Mouse (Mus musculus): ENCODE measurements around the gene Itgb2l. TPM values are rescaled to one million over a fixed set of nuclear protein-coding genes. Genes with fewer than 3 reads are reported as not detected.
"Not testable (repeated sequence)": the region's sequence is repeated elsewhere in the genome, so short reads cannot be mapped to it uniquely, and the experiment has no call there.

The Itgb2l gene
- polyA plus RNA-seq, 1 experiment from 2014 or later, result not detected

DNA sequence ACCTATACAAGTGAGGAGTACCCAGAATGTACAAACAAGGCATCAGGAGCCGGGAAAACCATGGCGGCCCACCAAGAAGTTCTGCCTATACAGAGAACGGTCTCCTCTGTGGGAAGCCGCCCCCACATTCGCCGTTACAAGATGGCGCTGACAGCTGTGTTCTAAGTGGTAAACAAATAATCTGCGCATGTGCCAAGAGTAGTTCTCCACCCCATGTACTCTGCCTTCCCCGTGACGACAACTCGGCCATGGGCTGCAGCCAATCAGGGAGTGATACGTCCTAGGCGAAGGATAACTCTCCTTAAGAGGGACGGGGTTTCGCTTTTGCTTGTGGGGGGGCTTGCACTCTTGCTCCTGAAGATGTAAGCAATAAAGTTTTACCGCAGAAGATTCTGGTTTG lies 7.5 kb upstream of the Itgb2l start:
- H3K4me3 ChIP-seq (ENCODE audit: control insufficient read depth in 1 of 2, insufficient read depth in 1 of 2, low read depth in 1 of 2, low read length in 2 of 2); H3K36me3 ChIP-seq (ENCODE audit: control insufficient read depth, insufficient read depth, low read length); ATAC-seq (ENCODE audit: insufficient number of reproducible peaks, insufficient read depth, low FRiP score, low read depth); H3K4me2 ChIP-seq (ENCODE audit: low read length); H3K9ac ChIP-seq (ENCODE audit: low read length); H3K27ac ChIP-seq (replicated peaks in 1 of 2; ENCODE audit: control insufficient read depth in 1 of 2, insufficient read depth in 1 of 2, low read depth in 2 of 2, low read length in 2 of 2); H3K4me1 ChIP-seq (ENCODE audit: control insufficient read depth in 2 of 2, insufficient read depth in 2 of 2, low read length in 2 of 2); H3K9me3 ChIP-seq (ENCODE audit: control insufficient read depth, low read length); H3K27me3 ChIP-seq (ENCODE audit: control insufficient read depth, insufficient read depth, low read length): not testable (repeated sequence)
- 90% methylated on average over 13 of the region's 16 CpGs for WGBS

DNA sequence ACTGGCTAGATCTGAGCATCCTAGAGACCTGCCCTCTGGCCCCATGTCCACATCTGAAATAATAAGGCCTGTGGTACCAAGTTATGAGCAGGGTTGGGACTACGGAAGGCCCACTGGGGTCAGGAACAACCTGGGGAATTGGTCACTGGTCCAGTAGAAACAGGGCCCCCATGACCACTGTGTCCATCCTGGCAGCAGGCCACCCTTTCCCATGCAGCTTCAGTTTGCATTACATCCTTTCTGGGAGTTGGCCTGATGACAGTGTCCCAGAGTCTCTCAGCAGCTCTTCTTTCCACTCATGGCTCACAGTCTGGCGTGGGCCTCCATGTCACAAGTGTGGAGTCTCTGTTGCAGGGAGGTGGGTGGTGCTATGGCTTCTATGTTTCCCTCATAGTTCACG lies 1.6 kb downstream of the Itgb2l start:
- no peak for ATAC-seq (ENCODE audit: insufficient number of reproducible peaks, insufficient read depth, low FRiP score, low read depth)

DNA sequence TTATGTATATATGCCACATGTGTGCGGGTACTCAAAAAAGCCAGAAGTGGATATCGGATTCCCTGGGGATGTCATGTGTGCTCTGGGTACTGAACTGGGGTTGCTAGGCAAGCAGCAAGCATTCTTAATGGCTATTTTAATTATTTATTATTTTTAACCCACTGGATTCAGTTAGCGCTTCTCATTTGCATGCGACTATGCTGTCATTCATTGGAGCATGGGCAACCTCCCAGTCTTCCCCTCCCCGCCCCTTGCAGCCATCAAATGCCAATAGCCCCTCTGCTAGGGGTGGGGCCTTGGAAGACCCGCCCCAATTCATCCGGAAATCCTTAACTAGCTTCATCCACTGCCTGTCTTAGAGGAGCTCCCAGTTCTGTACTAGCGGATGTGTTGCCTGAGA lies 2.5 kb downstream of the Itgb2l start:
- no peak for ATAC-seq (ENCODE audit: insufficient number of reproducible peaks, insufficient read depth, low FRiP score, low read depth)
- Histone ChIP-seq H3K9ac (ENCODE audit: low read length) (no peak overlapping the region), H3K4me1 (ENCODE audit: control insufficient read depth in 2 of 2, insufficient read depth in 2 of 2, low read length in 2 of 2) (no peaks in the 10 kb centered on the region), H3K36me3 (ENCODE audit: control insufficient read depth, insufficient read depth, low read length) (no peaks in the 10 kb centered on the region), H3K4me2 (ENCODE audit: low read length) (no peak overlapping the region), H3K9me3 (ENCODE audit: control insufficient read depth, low read length) (no peaks in the 10 kb centered on the region), H3K4me3 (ENCODE audit: control insufficient read depth in 1 of 2, insufficient read depth in 1 of 2, low read depth in 1 of 2, low read length in 2 of 2) (no peak overlapping the region), H3K27me3 (ENCODE audit: control insufficient read depth, insufficient read depth, low read length) (no peaks in the 10 kb centered on the region), H3K27ac (replicated peaks in 1 of 2; ENCODE audit: control insufficient read depth in 1 of 2, insufficient read depth in 1 of 2, low read depth in 2 of 2, low read length in 2 of 2) (no peak overlapping the region)
- WGBS, result 89% methylated on average over 8 of the region's 8 CpGs

More for the DNA sequence above, 1.6 kb downstream of the Itgb2l start:
- Histone ChIP-seq H3K4me2 (ENCODE audit: low read length) (no peak overlapping the region), H3K4me3 (ENCODE audit: control insufficient read depth in 1 of 2, insufficient read depth in 1 of 2, low read depth in 1 of 2, low read length in 2 of 2) (no peak overlapping the region), H3K27ac (replicated peaks in 1 of 2; ENCODE audit: control insufficient read depth in 1 of 2, insufficient read depth in 1 of 2, low read depth in 2 of 2, low read length in 2 of 2) (no peak overlapping the region), H3K36me3 (ENCODE audit: control insufficient read depth, insufficient read depth, low read length) (no peaks in the 10 kb centered on the region), H3K9me3 (ENCODE audit: control insufficient read depth, low read length) (no peaks in the 10 kb centered on the region), H3K4me1 (ENCODE audit: control insufficient read depth in 2 of 2, insufficient read depth in 2 of 2, low read length in 2 of 2) (no peaks in the 10 kb centered on the region), H3K27me3 (ENCODE audit: control insufficient read depth, insufficient read depth, low read length) (no peaks in the 10 kb centered on the region), H3K9ac (ENCODE audit: low read length) (no peak overlapping the region)
- 78% methylated on average over 3 of the region's 3 CpGs for WGBS

DNA sequence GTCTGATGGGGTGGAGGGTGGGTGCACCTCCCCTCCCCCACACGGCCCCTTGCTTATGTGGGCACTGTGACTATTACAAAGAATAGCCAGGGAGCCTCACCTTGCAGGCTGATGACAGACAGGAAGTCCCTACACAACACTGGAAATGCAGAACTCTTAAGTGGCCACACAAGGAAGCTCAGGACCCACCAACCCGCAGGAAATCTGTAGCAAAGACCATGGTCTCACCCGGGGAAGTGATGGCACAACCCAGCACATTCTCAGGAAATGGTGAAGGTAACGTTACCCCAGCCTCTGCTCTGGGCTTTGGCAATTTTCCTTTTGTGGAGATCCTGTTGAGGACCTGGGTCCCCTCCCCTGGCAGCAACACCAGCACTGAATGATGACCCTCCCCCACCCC lies 3.7 kb downstream of the Itgb2l start:
- 52% methylated on average over 4 of the region's 4 CpGs for WGBS
- no peak overlapping the region for H3K4me2 ChIP-seq (ENCODE audit: low read length)

DNA sequence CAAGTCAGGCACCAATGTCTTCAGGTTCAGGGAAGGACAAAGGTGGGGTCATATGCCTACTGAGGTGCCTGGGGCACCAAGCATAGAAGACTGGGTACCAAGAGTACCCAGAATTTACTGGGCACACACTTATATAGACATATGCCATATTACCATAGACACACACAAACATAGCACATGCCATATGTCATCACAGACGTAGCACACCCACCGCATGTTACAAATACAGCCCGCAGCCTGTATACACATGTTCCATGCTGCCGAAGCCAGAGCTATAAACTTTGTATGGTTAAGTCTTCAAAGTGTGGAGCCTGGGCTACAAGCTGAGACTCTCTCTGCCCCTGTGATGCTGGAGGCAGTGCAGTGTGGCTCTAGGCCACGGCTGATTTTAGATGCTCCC lies 4.5 kb downstream of the Itgb2l start:
- ATAC-seq (ENCODE audit: insufficient number of reproducible peaks, insufficient read depth, low FRiP score, low read depth), result no peak
- H3K9ac ChIP-seq (ENCODE audit: low read length), result no peak overlapping the region

More for the DNA sequence above, 3.7 kb downstream of the Itgb2l start:
- H3K9ac ChIP-seq (ENCODE audit: low read length), result no peak overlapping the region
- H3K27ac ChIP-seq (replicated peaks in 1 of 2; ENCODE audit: control insufficient read depth in 1 of 2, insufficient read depth in 1 of 2, low read depth in 2 of 2, low read length in 2 of 2), result no peak overlapping the region
- no peaks in the 10 kb centered on the region for H3K9me3 ChIP-seq (ENCODE audit: control insufficient read depth, low read length)
- H3K4me3 ChIP-seq (ENCODE audit: control insufficient read depth in 1 of 2, insufficient read depth in 1 of 2, low read depth in 1 of 2, low read length in 2 of 2), result no peak overlapping the region
- no peaks in the 10 kb centered on the region for H3K27me3 ChIP-seq (ENCODE audit: control insufficient read depth, insufficient read depth, low read length)
- no peaks in the 10 kb centered on the region for H3K36me3 ChIP-seq (ENCODE audit: control insufficient read depth, insufficient read depth, low read length)
- H3K4me1 ChIP-seq (ENCODE audit: control insufficient read depth in 2 of 2, insufficient read depth in 2 of 2, low read length in 2 of 2), result no peaks in the 10 kb centered on the region
- no peak for ATAC-seq (ENCODE audit: insufficient number of reproducible peaks, insufficient read depth, low FRiP score, low read depth)

DNA sequence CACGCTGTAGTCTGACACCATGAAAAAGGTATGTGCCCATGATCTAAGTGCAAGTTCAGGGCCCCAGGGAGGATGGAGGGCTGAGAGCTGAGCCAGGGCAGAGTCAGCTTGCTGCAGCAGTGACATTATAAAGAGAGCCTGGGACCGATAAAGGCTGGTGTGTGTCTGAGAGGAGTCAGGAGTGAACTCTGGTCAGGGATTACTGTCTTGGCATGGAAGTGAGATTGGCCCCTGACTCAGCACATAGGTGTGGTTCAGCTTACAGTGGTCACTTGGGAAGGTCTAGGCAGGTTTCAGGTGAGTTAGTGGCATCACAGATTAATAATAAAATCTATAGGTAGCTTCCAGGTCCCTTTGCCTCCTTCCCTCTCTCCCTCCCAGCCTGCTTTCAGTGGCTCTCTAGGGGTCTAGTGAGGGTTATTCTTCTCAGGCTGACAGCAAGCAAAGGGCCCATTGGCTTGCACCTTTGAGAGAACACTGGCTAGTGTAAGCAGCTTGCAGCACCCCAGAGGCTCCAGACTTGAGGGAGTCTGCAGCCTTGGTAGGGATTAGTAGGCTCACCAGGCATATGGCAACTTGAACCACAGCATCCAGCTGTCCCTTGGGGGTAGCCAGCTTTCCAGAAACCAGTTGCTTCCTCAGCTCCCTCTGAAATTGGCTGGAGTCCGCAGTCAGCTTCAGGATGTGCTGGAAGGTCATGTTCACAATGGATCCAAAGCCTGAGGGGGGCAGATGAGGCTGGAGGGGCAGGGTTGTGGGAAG lies 9.2 kb downstream of the Itgb2l start:
- no peak overlapping the region for H3K9ac ChIP-seq (ENCODE audit: low read length)
- 60% methylated on average over 3 of the region's 3 CpGs for WGBS
- H3K9me3 ChIP-seq (ENCODE audit: control insufficient read depth, low read length), result no peaks in the 10 kb centered on the region
- no peaks in the 10 kb centered on the region for H3K4me1 ChIP-seq (ENCODE audit: control insufficient read depth in 2 of 2, insufficient read depth in 2 of 2, low read length in 2 of 2)
- no peak overlapping the region for H3K27ac ChIP-seq (replicated peaks in 1 of 2; ENCODE audit: control insufficient read depth in 1 of 2, insufficient read depth in 1 of 2, low read depth in 2 of 2, low read length in 2 of 2)
- no peaks in the 10 kb centered on the region for H3K27me3 ChIP-seq (ENCODE audit: control insufficient read depth, insufficient read depth, low read length)
- H3K36me3 ChIP-seq (ENCODE audit: control insufficient read depth, insufficient read depth, low read length), result no peaks in the 10 kb centered on the region
- H3K4me2 ChIP-seq (ENCODE audit: low read length), result no peak overlapping the region
- no peak for ATAC-seq (ENCODE audit: insufficient number of reproducible peaks, insufficient read depth, low FRiP score, low read depth)
- no peak overlapping the region for H3K4me3 ChIP-seq (ENCODE audit: control insufficient read depth in 1 of 2, insufficient read depth in 1 of 2, low read depth in 1 of 2, low read length in 2 of 2)

More for the DNA sequence above, 4.5 kb downstream of the Itgb2l start:
- H3K27ac ChIP-seq (replicated peaks in 1 of 2; ENCODE audit: control insufficient read depth in 1 of 2, insufficient read depth in 1 of 2, low read depth in 2 of 2, low read length in 2 of 2), result no peak overlapping the region
- H3K4me1 ChIP-seq (ENCODE audit: control insufficient read depth in 2 of 2, insufficient read depth in 2 of 2, low read length in 2 of 2), result no peaks in the 10 kb centered on the region
- WGBS, result 87% methylated on average over 5 of the region's 5 CpGs
- no peak overlapping the region for H3K4me3 ChIP-seq (ENCODE audit: control insufficient read depth in 1 of 2, insufficient read depth in 1 of 2, low read depth in 1 of 2, low read length in 2 of 2)
- H3K27me3 ChIP-seq (ENCODE audit: control insufficient read depth, insufficient read depth, low read length), result no peaks in the 10 kb centered on the region
- no peak overlapping the region for H3K4me2 ChIP-seq (ENCODE audit: low read length)
- H3K36me3 ChIP-seq (ENCODE audit: control insufficient read depth, insufficient read depth, low read length), result no peaks in the 10 kb centered on the region
- no peaks in the 10 kb centered on the region for H3K9me3 ChIP-seq (ENCODE audit: control insufficient read depth, low read length)

DNA sequence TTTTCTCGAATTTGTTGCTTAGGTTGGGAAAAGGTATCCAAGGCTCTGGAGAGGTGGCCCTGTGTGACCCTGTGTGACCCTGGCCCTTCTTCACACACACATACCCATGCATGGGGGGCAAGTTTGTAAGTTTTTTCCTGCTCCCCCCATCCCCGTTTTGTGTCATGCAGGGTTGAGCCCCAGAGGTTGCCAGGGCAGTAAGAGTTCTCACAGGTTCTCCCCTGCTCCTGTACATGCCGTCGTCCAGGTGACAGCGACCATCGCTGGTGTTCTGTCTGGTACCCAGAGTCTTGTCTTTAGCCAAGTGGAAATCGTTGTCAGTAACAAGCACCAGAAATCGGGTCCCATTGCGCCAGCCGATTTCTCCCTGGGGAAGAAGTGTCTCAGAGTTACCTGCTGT lies 10.2 kb downstream of the Itgb2l start:
- Histone ChIP-seq H3K36me3 (ENCODE audit: control insufficient read depth, insufficient read depth, low read length) (no peaks in the 10 kb centered on the region), H3K27ac (replicated peaks in 1 of 2; ENCODE audit: control insufficient read depth in 1 of 2, insufficient read depth in 1 of 2, low read depth in 2 of 2, low read length in 2 of 2) (no peak overlapping the region), H3K4me2 (ENCODE audit: low read length) (no peak overlapping the region), H3K4me1 (ENCODE audit: control insufficient read depth in 2 of 2, insufficient read depth in 2 of 2, low read length in 2 of 2) (no peaks in the 10 kb centered on the region), H3K4me3 (ENCODE audit: control insufficient read depth in 1 of 2, insufficient read depth in 1 of 2, low read depth in 1 of 2, low read length in 2 of 2) (no peak overlapping the region), H3K9me3 (ENCODE audit: control insufficient read depth, low read length) (no peaks in the 10 kb centered on the region), H3K27me3 (ENCODE audit: control insufficient read depth, insufficient read depth, low read length) (no peaks in the 10 kb centered on the region), H3K9ac (ENCODE audit: low read length) (no peak overlapping the region)
- WGBS, result 80% methylated on average over 10 of the region's 10 CpGs
- no peak for ATAC-seq (ENCODE audit: insufficient number of reproducible peaks, insufficient read depth, low FRiP score, low read depth)

DNA sequence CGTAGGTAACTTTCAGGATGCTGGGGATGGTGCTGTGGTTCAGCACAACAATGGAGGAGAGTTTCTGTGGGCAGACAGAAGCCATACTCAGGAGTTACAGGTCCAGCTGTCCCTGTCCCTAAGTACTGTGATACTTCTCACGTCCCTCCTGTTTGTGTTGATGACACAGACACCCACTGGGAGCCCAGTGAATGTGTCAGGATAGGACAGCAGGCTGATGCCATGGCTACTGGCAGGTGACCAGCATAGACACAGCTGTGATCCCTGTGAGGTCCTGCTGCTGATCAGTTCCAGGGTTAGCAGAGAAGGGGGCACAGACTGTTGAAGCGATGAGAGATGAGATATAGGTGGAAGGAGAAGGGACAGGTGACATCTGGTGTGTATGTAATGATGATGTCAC lies 14.4 kb downstream of the Itgb2l start:
- Histone ChIP-seq H3K9me3 (ENCODE audit: control insufficient read depth, low read length) (no peaks in the 10 kb centered on the region), H3K36me3 (ENCODE audit: control insufficient read depth, insufficient read depth, low read length) (no peaks in the 10 kb centered on the region), H3K9ac (ENCODE audit: low read length) (no peak overlapping the region), H3K27me3 (ENCODE audit: control insufficient read depth, insufficient read depth, low read length) (no peaks in the 10 kb centered on the region), H3K27ac (replicated peaks in 1 of 2; ENCODE audit: control insufficient read depth in 1 of 2, insufficient read depth in 1 of 2, low read depth in 2 of 2, low read length in 2 of 2) (no peak overlapping the region), H3K4me1 (ENCODE audit: control insufficient read depth in 2 of 2, insufficient read depth in 2 of 2, low read length in 2 of 2) (no peaks in the 10 kb centered on the region), H3K4me2 (ENCODE audit: low read length) (no peak overlapping the region), H3K4me3 (ENCODE audit: control insufficient read depth in 1 of 2, insufficient read depth in 1 of 2, low read depth in 1 of 2, low read length in 2 of 2) (no peak overlapping the region)
- no peak for ATAC-seq (ENCODE audit: insufficient number of reproducible peaks, insufficient read depth, low FRiP score, low read depth)
- 54% methylated on average over 3 of the region's 3 CpGs for WGBS

Data from heart, embryonic 14.5 days (tissue).